8 mouse cellular contexts compared by ENCODE assay signal in genomic region chr7:99483271-99483923, GRCm38 (mm10). TPM values are rescaled to one million over a fixed set of nuclear protein-coding genes. Genes with fewer than 3 reads are reported as not detected.
DNase-seq lines count a peak whose midpoint lies in the region; ATAC-seq lines count a peak whose summit lies in the region.

TSS of gene Rps3 (minus strand) at chr7:99483738.

- H3K27me3 ChIP-seq in lung, embryonic 16.5 days (ENCODE audit: control insufficient read depth, insufficient read depth, low read depth, low read length) = no peaks in the 10 kb centered on the region

- H3K4me3 ChIP-seq in lung, embryonic 16.5 days (ENCODE audit: low read length) = peak within 1 kb of the TSS; percentile 81

- ATAC-seq in hematopoietic stem cell, adult 5-6 weeks (replicated peaks in 1 of 2; ENCODE audit: insufficient read depth in 1 of 2, low FRiP score in 2 of 2, low TSS enrichment in 1 of 2, low read depth in 1 of 2, poor library complexity in 2 of 2, severe bottlenecking in 2 of 2) = peak; percentile 95
- peak; percentile 98 for ATAC-seq in lung, embryonic 16.5 days (ENCODE audit: low read depth)

- H3K36me3 ChIP-seq in lung, embryonic 16.5 days (ENCODE audit: control insufficient read depth, insufficient read depth, low read length) = peaks cover 36% of the 10 kb centered on the region

- peak within 1 kb of the TSS; percentile 95 for H3K4me2 ChIP-seq in lung, embryonic 16.5 days (ENCODE audit: low read depth, low read length)

- peak within 1 kb of the TSS; percentile 83 for H3K27ac ChIP-seq in lung, embryonic 16.5 days (ENCODE audit: low read length)

- peaks cover 18% of the 10 kb centered on the region for H3K4me1 ChIP-seq in lung, embryonic 16.5 days (replicated peaks; ENCODE audit: control insufficient read depth, insufficient read depth, low read length)

- H3K9ac ChIP-seq in lung, embryonic 16.5 days (ENCODE audit: low read length) = peak within 1 kb of the TSS; percentile 86

- DNase-seq in MEL-GATA-1-ER (ENCODE audit: extremely low read depth, low read depth) = peak; percentile 91
- DNase-seq in cerebellum, adult 8-10 months = peak; percentile 90
- DNase-seq in forelimb bud, embryonic 11.5 days (ENCODE audit: low read depth, low spot score) = peak; percentile 99
- peak; percentile 95 for DNase-seq in layer of hippocampus, adult 9-10 months (ENCODE audit: low spot score)
- DNase-seq in ovary, postnatal 10 days (ENCODE audit: low spot score) = peak; percentile 86
- peak; percentile 92 to 93 for DNase-seq in thymus, postnatal 10 days (ENCODE audit: low spot score in 2 of 2)

- WGBS in lung, embryonic 16.5 days = under 1% methylated on average over 45 of the region's 45 CpGs

- no peaks in the 10 kb centered on the region for H3K9me3 ChIP-seq in lung, embryonic 16.5 days (ENCODE audit: control insufficient read depth, low read length)

RNA-seq across cellular contexts. Expression of gene Rps3, which starts in this region (rescaled TPM):
- total RNA-seq in hematopoietic stem cell, adult 5-6 weeks (2017) = 2,540 and 2,778 TPM in 2 replicates
- polyA plus RNA-seq in lung, embryonic 16.5 days (2015; fragmentation: Nextera tagmentation; extraction: Ambion mirVana) = 818 and 826 TPM in 2 replicates

Comparison
In these comparisons a context has a peak if more than half of its experiments do, and no peak if none do; other contexts are left out.
1. Peak in every context shown above with its lines: DNase-seq, ATAC-seq, H3K4me3 ChIP-seq and H3K27ac ChIP-seq.